Mouse (Mus musculus) inflammation-experienced regulatory T-cells, adult 16 weeks (primary cell): ENCODE measurements around the gene Pdhx. TPM values are rescaled to one million over a fixed set of nuclear protein-coding genes. Genes with fewer than 3 reads are reported as not detected.

Experiments
- polyA plus RNA-seq: library from polyadenylated mRNA; unstranded; fragments of 100-300 nt; shearing (Covaris generic); gene quantifications from one replicate; pipeline ENCODE4 v1.2.1, GENCODE M21; 2017

The Pdhx gene
- 27.9 TPM for polyA plus RNA-seq

GRCm38 (mm10) chr2:103073219-103073982 lies at the start of gene Pdhx, which contains the start of gene Apip:
TSS of gene Pdhx (minus strand) at chr2:103073513.
TSS of gene Apip (plus strand) at chr2:103073675.

Other genes starting within 250 kb of the Pdhx start
- 108 TPM for gene Cd44, start 171.8 kb downstream of the Pdhx start, polyA plus RNA-seq
- 28.8 TPM for gene Apip, start 162 bp upstream of the Pdhx start, polyA plus RNA-seq
- gene Ehf, start 229.8 kb upstream of the Pdhx start, polyA plus RNA-seq = 0.28 TPM